Mouse (Mus musculus): ENCODE data around the gene Unc5b. TPM values are rescaled to one million over a fixed set of nuclear protein-coding genes. Genes with fewer than 3 reads are reported as not detected.
A peak's percentile ranks its signal among the peaks of the same experiment; 100 is the strongest.
"Not testable (repeated sequence)": the region's sequence is repeated elsewhere in the genome, so short reads cannot be mapped to it uniquely, and the experiment has no call there.

The Unc5b gene
- total RNA-seq, 2 experiments from 2014 or later, result 24.0 to 25.1 TPM

DNA sequence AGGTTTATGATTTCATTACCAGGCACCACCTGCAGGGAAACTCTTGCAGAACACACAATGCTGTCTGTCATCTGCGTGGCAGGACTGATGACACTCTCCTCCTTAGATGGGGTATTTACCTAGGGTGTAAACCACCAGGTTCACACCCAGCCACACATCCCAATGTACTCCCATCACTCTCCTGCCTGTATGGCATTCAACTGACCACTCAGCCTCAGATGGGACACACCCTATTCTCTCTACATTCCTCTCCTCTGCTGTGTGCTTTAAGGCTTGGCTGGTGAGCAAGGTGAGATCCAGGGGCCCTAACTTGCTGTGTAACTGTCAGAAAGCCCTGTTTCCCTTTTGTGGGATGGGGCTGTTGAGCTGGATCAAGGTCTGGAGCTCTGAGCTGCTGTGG, 69.3 kb downstream of the Unc5b start:
- DNase-seq, result no peak
- intact Hi-C loops (cut with DNase I), result loop anchor here (5.0 kb wide), 2 partner anchors 220 to 290 kb away; no protein-coding TSS in a partner anchor

DNA sequence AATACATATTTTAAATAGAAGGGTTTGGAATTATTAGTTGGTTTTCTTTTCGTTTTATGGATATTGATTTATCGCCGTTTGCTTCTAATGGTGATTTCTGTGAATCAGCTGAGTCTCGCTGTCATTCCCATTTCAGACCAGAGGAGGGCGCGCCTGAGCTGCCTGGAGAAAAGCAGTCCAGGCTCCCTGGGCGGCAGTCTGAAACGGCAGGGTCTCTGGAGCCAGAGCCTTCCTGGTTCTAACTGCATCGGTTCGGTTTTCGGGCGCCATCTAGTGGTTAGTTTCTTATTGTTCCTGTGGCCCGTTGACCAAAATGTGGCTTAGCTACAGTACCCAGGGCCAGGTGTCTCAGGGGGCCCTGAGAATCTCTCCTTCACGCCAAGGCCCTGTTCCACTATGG, 71.0 kb downstream of the Unc5b start:
- intact Hi-C loops (cut with DNase I), result loop anchor here (5.0 kb wide), 2 partner anchors 222 to 292 kb away; no protein-coding TSS in a partner anchor

DNA sequence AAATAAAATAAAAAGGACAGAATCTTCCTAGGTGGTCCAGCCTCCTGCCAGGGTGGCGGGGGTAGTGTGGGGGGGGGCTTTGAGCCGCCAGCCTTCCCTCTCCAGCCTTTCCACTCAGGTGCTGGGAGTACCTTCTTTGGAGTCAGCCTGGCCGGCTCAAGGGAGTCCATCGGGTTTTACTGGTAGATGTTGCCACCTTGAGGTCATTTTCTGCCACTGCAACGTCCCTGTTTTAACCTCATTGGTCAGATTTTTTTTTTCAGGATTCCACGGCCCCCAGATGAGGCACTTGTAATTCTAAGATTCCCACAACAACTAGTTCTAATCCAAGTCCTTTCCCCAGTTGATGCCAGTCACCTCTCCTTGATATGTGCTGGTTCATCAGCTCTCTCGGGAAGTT, 74.4 kb downstream of the Unc5b start:
- intact Hi-C loops (cut with DNase I), result loop anchor here (1.0 to 2.0 kb wide), 3 partner anchors 226 to 452 kb away; no protein-coding TSS in a partner anchor
- DNase-seq, result peak; percentile 67 to 78

More for the DNA sequence above, 71.0 kb downstream of the Unc5b start:
- peak; percentile 89 to 95 for DNase-seq

DNA sequence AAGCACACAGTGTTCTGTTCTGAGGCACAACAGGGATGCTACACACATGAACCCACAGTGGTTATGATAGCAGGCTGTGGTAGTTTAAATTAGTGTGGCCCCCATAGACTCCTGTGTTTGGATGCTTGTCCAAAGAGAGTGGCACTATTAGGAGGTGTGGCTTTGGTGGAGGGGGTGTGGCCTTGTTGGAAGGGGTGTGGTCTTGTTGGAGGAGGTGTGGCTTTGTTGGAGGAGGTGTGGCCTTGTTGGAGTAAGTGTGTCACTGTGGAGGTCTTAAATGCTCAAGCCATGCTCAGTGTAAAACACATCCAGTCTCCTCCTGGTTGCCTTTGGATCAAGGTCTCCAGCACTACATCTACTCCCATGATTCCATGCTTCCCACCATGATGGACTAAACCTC, 75.2 kb downstream of the Unc5b start:
- no peak for DNase-seq
- intact Hi-C loops (cut with DNase I), result loop anchor here (2.0 kb wide), 1 partner anchor 339 kb away; no protein-coding TSS in a partner anchor

DNA sequence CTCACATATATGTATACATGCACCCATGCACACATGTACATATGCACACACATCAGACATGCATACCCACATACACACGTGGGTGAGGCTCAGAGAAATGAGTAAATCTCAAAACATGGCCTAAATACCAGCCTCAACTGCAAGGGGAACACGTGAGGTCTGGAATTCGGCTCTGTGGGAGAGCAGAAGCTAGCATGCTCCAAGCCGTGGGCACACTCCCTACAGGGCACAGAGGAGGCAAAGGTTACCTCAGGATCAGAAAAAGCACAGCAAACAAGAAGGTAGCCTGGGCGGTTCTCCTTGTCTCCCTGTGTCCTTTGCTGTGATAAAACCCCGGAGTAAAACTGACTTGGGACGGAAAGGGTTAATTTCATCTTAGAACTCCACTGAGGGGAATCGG, 77.4 kb downstream of the Unc5b start:
- intact Hi-C loops (cut with DNase I), result loop anchor here (2.0 kb wide), 1 partner anchor 57 kb away; the partner anchor contains the start of gene Cdh23
- DNase-seq, result no peak

DNA sequence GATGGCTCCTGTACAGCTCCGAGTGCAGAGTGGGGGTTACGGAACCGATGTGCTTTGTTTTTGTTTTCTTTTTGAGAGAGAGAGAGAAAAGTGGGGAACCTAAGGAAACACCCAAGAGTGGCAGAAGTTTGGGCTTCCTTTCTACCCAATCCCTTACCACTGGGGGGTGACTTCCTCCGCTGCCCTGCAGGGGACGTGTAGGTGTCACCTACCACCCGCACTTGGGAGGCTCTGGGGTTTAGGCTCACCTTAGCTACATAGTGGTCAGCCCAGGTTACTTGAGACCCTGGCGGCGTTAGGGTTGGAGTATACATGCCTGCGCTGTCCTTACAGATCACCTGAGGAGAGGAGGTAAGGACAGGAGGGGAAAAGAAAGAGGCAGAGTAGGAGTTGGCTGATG, 78.1 kb downstream of the Unc5b start:
- DNase-seq, result peak in 1 of 2 experiments; percentile 22
- intact Hi-C loops (cut with DNase I), result loop anchor here (2.0 kb wide), 1 partner anchor 56 kb away; the partner anchor contains the start of gene Cdh23

DNA sequence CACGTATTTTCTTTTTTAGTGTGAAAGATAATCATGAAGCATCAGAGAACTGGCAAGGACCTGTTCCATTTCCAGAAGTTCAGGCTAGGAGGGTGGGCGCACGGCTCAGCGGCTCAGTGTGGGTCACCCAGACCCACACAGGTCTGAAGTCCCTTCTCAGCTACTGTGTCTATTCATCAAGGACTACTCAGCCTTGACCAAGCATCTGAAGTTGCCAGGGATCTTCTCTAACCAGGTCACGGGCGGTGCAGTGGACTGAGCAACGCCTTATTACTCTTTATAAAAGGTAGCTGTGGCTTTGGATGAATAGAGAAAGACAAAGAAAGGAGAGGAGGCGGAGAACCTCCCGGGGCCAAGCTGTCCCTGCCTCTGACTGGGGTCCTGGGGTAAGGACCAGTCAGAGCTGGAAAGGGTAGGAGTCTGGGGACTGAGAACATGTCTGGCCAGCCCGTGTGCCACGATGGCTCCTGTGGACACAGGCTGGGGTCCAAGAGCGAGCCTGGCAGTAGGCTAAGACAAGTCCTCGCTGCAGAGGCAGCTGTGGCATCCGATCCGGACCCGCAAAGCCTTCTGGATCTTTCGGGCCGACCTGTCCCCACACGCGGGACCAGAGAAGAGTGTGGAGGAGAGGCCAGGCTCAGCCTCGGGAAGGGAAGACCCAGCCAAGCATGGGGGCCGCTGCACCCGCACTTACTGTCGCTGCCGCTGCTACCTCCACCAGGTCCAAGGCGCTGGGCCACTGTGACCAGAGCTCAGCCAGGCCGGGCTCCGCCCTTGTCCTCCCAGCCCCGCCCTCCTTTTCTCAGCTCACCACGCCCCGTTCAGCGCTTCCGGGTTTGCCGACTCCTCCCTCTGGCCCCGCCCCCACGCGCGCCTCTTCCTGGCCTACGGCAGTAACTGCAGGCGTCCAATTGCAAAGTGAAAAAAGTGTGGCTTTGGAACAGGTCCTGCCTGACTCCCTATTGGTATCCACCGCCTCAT, 79.1 kb downstream of the Unc5b start, which contains the start of gene Slc29a3:
Gene Slc29a3 (minus strand): TSS at position 755 of the 981 bp plus-strand sequence.
- peak; percentile 99 for DNase-seq
- intact Hi-C loops (cut with DNase I), result loop anchor here (2.0 kb wide), 1 partner anchor 56 kb away; the partner anchor contains the start of gene Cdh23

DNA sequence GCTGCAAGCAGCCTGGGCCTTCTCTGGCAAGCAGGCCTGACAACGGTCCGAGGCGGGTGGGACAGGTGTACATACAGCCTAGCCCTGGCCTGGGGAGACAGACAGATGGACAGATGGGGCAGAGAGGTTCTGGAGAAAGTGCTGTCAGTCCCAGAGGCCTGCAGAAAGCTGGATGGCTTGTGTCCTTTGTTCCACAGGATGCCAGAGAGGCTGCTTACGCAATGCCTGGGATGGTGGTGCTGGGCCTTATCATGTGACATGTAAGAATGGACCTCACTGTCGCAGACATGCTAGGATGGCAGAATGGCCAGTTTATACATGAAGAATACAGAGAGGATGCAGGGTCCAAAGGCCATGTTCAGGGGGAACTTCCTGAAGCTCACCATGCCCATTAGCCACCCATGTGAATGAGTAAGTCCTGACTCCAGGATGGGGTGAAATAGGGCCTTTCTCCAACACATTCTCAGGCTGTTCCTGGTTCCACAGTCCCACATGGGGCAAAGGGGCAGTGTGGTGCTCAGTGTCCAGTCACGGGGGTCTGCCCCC, 83.6 kb downstream of the Unc5b start:
- intact Hi-C loops (cut with DNase I), result no loop called here
- no peak for DNase-seq

DNA sequence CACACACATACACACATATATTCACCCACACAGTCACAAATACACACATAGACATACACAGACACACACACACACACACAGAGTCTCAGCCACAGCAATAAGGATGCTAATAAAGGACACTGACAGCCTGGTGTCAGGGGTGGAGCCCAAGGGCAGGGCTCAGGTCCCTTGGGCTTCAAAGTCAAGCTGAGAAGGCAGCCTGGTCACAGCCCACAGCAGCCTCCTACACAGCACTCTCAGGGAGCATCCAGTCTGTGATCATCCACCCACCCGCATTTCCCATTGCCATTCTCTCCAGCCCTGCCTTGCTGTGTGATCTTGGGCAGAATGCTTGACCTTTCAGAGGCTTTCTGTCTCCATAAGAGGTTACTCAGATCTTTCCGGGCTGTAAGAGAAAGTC, 84.9 kb downstream of the Unc5b start:
- DNase-seq, result no peak
- intact Hi-C loops (cut with DNase I), result no loop called here

DNA sequence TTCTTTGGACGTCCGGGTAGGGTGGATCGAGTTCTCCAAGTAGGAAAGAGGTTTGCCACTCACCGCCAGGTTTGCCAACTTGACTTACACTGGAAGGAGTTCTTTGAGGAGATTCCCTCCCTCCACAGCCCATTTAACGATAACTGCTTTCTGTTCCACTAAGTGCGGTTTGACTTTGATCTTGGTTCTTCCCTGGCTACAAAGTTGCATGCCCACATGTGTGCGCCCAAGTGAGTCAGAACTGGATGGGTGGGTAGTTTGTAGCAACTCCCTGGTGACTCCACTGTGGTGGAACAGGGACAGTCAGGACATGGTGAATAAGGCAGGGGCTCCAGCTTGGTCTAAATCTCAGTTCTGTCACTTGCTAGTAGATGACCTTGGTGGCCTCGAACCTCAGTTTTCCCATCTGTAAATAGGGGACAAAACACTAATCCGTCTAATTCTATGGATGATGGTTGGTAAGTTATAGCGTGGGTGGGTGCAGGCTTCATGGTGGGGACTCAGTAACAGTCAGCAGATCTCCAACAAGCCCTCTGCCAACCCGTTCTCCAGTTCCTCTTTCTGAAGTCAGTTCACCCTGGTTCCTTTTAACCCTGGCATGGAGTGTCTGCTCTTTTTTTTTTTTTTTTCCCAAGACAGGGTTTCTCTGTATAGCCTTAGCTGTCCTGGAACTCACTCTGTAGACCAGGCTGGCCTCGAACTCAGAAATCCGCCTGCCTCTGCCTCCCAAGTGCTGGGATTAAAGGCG, 86.7 kb downstream of the Unc5b start:
- intact Hi-C loops (cut with DNase I), result no loop called here
- no peak for DNase-seq

DNA sequence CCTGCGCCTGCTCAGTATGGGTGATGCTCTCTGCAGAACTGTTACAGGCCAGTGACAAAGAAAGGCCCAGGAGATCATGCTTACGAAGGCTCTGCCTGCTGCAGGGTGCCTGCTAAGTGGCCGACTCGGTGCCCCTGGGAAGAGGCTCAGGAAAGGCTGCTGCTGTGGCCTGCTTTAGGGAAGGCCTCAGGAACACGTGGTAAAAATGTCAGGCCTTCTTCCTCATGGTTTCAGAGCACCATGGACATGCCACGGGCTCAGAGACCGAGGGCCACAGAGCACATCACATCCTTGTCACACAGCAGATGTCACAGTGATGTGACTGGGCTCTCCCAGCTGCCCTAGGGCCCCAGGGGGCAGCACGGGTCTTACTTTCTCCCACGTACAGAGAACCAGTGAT, 87.7 kb downstream of the Unc5b start:
- no peak for DNase-seq
- intact Hi-C loops (cut with DNase I), result no loop called here

DNA sequence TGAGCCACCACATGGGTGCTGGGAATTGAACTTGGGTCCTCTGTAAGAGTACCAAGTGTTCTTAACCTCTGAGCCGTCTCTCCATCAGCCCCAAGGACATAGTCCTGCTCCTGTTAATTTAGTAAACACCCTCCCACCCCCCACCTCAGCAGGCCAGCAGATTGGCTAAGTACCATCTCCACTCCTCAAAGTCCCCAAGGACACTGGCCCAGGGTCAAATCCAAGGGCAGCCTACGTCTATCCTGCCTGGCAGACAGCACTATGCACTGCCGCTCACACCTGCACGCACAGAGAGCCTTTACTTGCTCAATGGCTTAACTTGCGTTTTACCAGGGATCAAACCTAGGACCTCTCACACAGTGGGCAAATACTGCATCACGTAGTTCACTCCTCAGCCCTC, 88.4 kb downstream of the Unc5b start:
- no peak for DNase-seq

DNA sequence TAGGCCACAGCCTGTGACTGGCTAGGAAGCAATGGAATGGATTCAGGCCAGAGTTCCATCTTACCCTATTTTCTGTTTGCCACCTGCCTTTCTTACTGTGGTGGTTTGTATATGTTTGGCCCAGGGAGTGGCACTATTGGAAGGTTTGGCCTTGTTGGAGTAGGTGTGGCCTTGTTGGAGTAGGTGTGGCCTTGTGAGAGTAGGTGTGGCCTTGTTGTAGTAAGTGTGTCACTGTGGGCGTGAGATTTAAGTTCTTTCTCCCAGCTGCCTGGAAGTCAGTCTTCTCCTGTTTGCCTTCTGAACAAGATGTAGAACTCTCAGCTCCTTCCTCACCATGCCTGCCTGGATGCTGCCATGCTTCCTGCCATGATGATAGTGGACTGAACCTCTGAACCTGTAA, 89.1 kb downstream of the Unc5b start:
- DNase-seq; intact Hi-C loops (cut with DNase I): not testable (repeated sequence)

More for the DNA sequence above, 88.4 kb downstream of the Unc5b start:
- intact Hi-C loops (cut with DNase I), result no loop called here

DNA sequence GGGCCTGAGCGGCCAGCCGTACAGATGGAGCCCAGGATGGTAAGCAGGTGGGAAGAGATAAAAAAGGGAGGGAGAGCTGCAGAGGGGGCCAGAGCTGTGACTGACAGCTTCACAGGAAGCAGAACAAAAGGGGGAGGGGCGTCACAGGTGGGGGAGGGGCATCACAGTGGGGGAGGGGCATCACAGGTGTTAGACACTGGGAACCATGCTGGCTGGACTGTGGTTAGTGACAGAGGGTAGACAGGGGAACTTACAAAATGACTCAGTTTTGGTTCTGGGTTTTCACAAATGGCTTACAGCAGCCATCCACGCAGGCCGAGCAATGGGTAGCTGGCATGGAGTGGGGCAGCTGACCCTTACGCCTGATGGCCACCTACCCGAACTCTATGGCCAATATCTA, 89.9 kb downstream of the Unc5b start:
- no peak for DNase-seq
- intact Hi-C loops (cut with DNase I), result no loop called here

DNA sequence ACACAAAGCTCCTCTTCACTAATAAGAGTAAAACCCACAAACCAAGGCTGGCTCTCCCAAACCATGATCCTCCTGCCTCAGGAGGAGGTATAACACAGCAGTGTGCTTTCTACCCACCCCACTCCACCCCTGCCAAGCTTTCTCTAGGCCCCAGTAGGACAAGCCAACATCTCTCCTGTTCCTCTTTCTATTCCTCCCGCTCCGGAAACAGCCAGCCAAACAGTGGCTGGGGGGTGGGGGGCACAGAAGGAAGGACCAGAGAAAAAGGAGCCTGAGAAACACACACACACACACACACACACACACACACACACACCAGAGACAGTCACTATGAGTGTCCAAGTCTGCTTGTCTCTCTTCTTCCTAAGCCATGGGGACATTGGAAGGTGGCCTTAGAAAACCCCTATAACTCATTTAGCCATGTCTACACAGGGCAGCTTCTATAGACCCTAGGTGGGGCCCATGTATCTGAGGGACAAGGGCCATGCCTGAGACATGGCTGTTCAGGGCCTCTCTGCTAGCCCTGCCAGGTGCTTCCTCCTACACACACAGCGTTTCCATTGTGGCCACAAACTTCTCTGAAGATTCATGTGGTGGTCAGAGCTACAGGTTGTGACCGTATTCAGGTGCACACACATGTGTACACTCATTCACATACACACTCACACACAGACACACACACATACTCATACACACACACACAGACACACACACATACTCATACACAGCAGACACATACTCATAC, 91.6 kb downstream of the Unc5b start:
- intact Hi-C loops (cut with DNase I), result no loop called here
- peak in 1 of 2 experiments; percentile 24 for DNase-seq

DNA sequence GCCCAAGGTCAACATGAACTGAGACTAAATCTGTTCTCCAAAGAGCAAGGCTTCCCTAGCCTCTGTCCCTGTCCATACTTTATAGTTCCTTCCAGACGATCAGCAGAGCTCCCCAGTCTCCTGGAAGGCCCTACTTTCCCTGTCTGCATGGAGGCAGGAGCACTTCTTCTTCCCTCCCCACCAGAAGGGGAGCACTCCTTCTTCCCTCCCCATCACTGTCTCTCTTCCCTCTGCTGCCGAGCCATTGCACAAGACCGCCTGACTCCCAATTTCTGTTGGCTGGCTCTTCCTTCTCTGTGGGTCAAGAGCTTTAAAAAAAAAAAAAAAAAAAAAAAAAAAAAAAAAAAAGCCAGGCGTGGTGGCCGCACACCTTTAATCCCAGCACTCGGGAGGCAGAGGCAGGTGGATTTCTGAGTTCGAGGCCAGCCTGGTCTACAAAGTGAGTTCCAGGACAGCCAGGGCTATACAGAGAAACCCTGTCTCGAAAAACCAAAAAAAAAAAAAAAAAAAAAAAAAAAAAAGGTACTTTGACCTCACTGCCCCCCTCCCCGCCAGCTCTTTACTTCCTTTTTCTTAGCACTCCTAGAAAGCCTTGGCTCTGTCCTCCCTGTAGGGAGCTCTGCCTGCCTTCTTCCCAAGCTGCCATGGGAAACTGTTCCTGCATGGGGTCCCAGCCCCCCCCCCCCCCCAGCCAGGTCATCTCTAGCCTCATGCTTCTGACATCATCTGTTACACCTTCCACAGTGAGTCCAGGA, 93.3 kb downstream of the Unc5b start:
- DNase-seq, result no peak
- intact Hi-C loops (cut with DNase I), result no loop called here

DNA sequence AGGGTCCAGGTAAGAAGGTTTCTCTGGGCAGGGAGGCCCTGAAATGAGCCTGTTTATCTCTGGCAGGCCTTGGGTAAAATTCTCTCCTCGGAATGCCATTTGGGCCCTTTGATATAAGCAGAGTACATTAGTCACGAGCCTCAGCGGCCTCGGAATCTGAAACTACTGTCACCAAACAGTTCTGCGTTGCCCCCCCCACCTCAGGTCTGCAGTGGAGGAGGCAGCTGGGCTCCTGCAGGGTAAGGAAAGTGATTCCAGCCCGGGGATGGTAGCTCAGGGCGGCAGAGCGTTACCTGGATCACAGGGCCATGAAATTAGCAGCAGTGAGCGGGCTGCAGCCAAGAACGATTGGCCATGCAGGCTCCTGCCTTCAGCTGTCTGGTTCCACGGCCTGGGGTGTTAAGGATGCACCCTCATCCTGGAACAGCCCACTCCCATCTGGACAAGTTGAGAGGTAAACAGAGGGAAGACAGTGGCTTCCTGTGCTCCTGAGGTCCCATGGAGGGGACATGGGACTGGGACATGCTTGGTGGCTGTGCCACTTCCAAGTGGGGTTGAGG, 94.1 kb downstream of the Unc5b start:
- intact Hi-C loops (cut with DNase I), result no loop called here
- no peak for DNase-seq

DNA sequence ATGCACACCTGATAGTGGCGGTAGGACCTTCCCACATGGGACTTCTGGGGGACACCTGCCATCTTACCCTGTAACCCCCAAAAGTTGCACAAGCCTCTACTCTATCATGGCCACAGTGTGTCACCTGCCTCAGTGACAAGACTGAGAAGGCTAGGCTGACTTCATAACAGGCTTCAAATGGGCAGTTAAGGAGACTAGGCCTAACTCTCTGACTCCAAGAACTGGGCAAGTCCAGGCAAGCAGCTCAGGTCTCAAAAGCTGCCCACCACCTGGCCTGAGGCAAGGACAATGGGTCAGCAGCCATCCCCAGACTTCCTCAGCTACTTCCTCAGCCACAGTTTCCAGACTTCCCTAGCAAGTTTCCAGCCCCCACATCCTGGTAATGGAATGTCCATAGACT, 95.6 kb downstream of the Unc5b start:
- no peak for DNase-seq
- intact Hi-C loops (cut with DNase I), result no loop called here

DNA sequence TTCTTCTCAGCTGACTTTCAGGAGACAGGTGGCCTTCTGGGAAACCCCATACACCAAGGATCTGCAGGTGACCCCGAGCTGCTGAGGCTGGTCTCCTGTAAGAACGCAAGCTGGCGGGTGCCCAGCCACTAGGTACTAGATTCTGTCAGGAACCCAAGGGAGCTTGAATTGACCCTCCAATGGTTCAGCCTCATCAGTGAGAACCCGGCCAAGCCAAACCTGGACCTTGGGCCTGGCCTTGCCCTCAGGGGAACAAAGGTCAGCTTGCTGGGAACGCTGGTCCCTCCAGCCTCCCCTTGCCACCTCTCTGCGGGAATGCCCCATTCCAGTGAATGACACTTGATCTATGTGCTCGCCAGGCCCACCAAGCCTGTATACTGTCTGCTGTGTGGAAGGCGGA, 97.9 kb downstream of the Unc5b start:
- intact Hi-C loops (cut with DNase I), result no loop called here
- no peak for DNase-seq

All from heart, postnatal 14 days (tissue).